Mouse (Mus musculus) right cerebral cortex, adult 2 months (tissue): ENCODE data around the gene Ucn2.

ENCODE experiments used
- DNase-seq, 2 experiments: peaks; one replicate each; pipeline ENCODE4 v3.0.0; 2021 to 2022; ENCODE audit warnings: low spot score in 2 of 2

Ucn2 gene

DNA sequence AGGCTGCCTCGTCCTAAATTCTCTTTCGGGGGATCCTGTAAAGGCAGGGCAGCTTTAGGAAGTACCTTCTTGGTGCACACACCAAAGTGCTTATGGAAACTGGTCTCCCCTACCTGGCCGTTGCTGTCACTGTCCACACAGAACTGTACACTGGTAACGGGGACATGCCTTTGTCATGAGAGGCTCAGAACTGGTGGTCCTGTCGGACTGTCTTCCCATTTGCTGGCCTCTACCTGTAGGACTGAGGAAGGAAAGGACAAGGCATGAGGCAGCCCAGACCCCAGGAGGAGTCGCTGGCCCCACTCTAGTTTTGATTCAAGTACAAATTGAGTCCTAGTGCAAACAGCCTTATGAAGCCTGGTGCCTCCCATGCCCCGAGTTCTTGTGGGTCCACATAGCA is 45.2 kb downstream of the Ucn2 start:
- DNase-seq: no peak

DNA sequence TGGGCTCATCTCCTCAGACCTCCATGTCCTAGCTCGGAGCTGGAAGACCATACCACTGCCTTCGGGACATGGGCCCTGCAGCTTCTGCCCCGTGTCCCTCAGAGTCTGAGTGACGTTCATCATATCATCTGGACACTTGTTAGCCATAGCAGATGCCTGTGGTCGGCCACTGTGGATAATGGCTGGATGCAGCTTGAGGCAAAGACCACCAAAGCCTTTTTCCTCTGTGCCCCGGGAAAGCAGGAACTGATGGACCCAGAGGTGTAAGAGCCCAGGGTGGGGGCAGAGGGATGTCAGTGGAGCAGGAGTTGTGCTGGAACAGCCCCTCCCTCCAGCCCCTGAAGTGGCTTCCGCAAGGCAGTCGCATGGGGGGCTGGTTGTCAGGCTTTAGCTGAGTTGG is 45.9 kb downstream of the Ucn2 start:
- no peak for DNase-seq

DNA sequence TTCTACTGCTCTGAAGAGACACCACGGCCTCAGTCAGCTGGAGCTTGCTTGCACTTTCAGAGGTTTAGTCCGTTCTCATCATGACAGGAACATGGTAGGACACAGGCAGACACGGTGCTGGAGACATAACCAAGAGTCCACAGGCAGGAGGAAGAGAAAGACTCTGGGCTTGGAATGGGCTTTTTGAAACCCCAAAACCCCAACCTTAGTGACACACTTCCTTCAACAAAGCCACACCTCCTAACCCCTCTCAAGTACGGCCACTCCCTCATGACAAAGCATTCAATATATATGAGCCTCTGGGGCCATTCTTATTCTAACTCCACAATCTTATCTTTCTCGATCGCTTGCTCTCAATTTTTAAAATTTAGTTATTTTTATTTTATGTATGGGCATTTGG is 46.6 kb downstream of the Ucn2 start:
- DNase-seq: no peak
